Mouse (Mus musculus) megakaryocyte, embryonic 14.5 days (primary cell): Measurements from ENCODE around the gene Aspdh.

ENCODE experiments used
- FLI1 ChIP-seq: IDR thresholded peaks from 2 replicates; pipeline ENCODE4 v1.6.1; 2012; ENCODE audit warnings: low read length, inconsistent platforms, mixed read lengths
- GATA1 ChIP-seq: IDR thresholded peaks from 3 replicates; pipeline ENCODE4 v1.6.1; 2012; ENCODE audit warnings: mixed read lengths, low read length, inconsistent platforms, borderline replicate concordance

GRCm38 (mm10) chr7:44442407-44442821 is 22.8 kb upstream of the Aspdh start:
- TF ChIP-seq GATA1 (no peak), FLI1 (no peak)
